Mouse (Mus musculus) midbrain, embryonic 14.5 days (tissue): ENCODE results near the gene Zmym4. TPM values are rescaled to one million over a fixed set of nuclear protein-coding genes. Genes with fewer than 3 reads are reported as not detected.

Source experiments
- ATAC-seq: fragments of 200-750 bp; cut with Nextera tagmentation; 2 replicates; pipeline ENCODE4 v1.8.0; 2017; ENCODE audit warnings: moderate number of reproducible peaks, moderate library complexity; ENCODE audit not compliant: low FRiP score, low TSS enrichment
- DNase-seq: peaks from one replicate; pipeline ENCODE4 v3.0.0-alpha.2; 2015
- H3K27ac ChIP-seq: fragments of 300-500 bp; sonication (generic); replicated peaks from 2 replicates; pipeline ENCODE4 v1.5.1; 2014; ENCODE audit warnings: mild to moderate bottlenecking, low read depth, low read length, moderate library complexity
- H3K27me3 ChIP-seq: fragments of 300-500 bp; sonication (generic); 2 replicates; pipeline ENCODE4 v1.6.1; 2014; ENCODE audit warnings: low read length, control low read depth, mixed read lengths; ENCODE audit not compliant: control insufficient read depth, insufficient read depth
- H3K36me3 ChIP-seq: fragments of 300-500 bp; sonication (generic); 2 replicates; pipeline ENCODE4 v1.6.1; 2014; ENCODE audit warnings: low read length, control low read depth; ENCODE audit not compliant: control insufficient read depth, insufficient read depth
- H3K4me1 ChIP-seq: fragments of 300-500 bp; sonication (generic); 2 replicates; pipeline ENCODE4 v1.6.1; 2014; ENCODE audit warnings: mild to moderate bottlenecking, antibody characterized with exemption, low read length, control low read depth; ENCODE audit not compliant: control insufficient read depth, insufficient read depth
- H3K4me2 ChIP-seq: fragments of 300-500 bp; sonication (generic); 2 replicates; pipeline ENCODE4 v1.6.1; 2014; ENCODE audit warnings: mild to moderate bottlenecking, low read length, moderate library complexity
- H3K4me3 ChIP-seq: fragments of 300-500 bp; sonication (generic); replicated peaks from 2 replicates; pipeline ENCODE4 v1.5.1; 2014; ENCODE audit warnings: low read depth, low read length
- H3K9ac ChIP-seq: fragments of 300-500 bp; sonication (generic); replicated peaks from 2 replicates; pipeline ENCODE4 v1.6.1; 2014; ENCODE audit warnings: mild to moderate bottlenecking, low read length, moderate library complexity
- H3K9me3 ChIP-seq: fragments of 300-500 bp; sonication (generic); 2 replicates; pipeline ENCODE4 v1.6.1; 2016; ENCODE audit warnings: low read length, control low read depth, mixed read lengths; ENCODE audit not compliant: control insufficient read depth
- WGBS: fragments of 180-500 bp; shearing (Covaris S2); extraction: QIAGEN DNeasy Blood & Tissue Kit; methylation state at CpG from one replicate; pipeline ENCODE4 v1.1.7; 2014; 5-methylcytosine and 5-hydroxymethylcytosine counted together
- polyA plus RNA-seq: library from polyadenylated mRNA; unstranded; fragments of >200 nt; fragmentation: Nextera tagmentation; extraction: Ambion mirVana; gene quantifications from 2 replicates; pipeline ENCODE4 v1.2.1, GENCODE M21; 2014

The Zmym4 gene
- polyA plus RNA-seq, 1 experiment from 2014 or later = 37.7 TPM

- Histone ChIP-seq H3K9me3 (no peaks in the 10 kb centered on the region), H3K4me2 (no peak overlapping the region), H3K27me3 (no peaks in the 10 kb centered on the region), H3K27ac (no peak overlapping the region), H3K9ac (no peak overlapping the region), H3K4me1 (no peaks in the 10 kb centered on the region), H3K4me3 (no peak overlapping the region), H3K36me3 (peaks cover 64% of the 10 kb centered on the region)
- ATAC-seq = no peak
- no peak for DNase-seq
- WGBS = 92% methylated on average over 5 of the region's 5 CpGs
Measured at GRCm38 (mm10) chr4:126879560-126880275, 88.2 kb downstream of the Zmym4 start.

GRCm38 (mm10) chr4:126872717-126873116, 95.2 kb downstream of the Zmym4 start:
- Histone ChIP-seq H3K4me2 (no peak overlapping the region), H3K36me3 (peaks cover 78% of the 10 kb centered on the region), H3K4me1 (no peaks in the 10 kb centered on the region), H3K9me3 (no peaks in the 10 kb centered on the region), H3K9ac (no peak overlapping the region), H3K4me3 (no peak overlapping the region), H3K27ac (no peak overlapping the region), H3K27me3 (no peaks in the 10 kb centered on the region)
- DNase-seq = no peak
- 85% methylated on average over 7 of the region's 7 CpGs for WGBS
- ATAC-seq = no peak

- Histone ChIP-seq H3K36me3 (peaks cover 85% of the 10 kb centered on the region), H3K4me2 (no peak overlapping the region), H3K4me3 (no peak overlapping the region), H3K9ac (no peak overlapping the region), H3K27me3 (no peaks in the 10 kb centered on the region), H3K9me3 (no peaks in the 10 kb centered on the region), H3K4me1 (no peaks in the 10 kb centered on the region), H3K27ac (no peak overlapping the region)
- ATAC-seq = no peak
- WGBS = 90% methylated on average over 12 of the region's 12 CpGs
- DNase-seq = no peak
Measured at GRCm38 (mm10) chr4:126868699-126869098, 99.2 kb downstream of the Zmym4 start.

- Histone ChIP-seq H3K36me3 (peaks cover 70% of the 10 kb centered on the region), H3K9ac (no peak overlapping the region), H3K4me3 (no peak overlapping the region), H3K27me3 (no peaks in the 10 kb centered on the region), H3K9me3 (no peaks in the 10 kb centered on the region), H3K4me2 (no peak overlapping the region), H3K4me1 (no peaks in the 10 kb centered on the region), H3K27ac (no peak overlapping the region)
- DNase-seq (peak; percentile 30), ATAC-seq (no peak)
- 88% methylated on average over 11 of the region's 11 CpGs for WGBS
Measured at GRCm38 (mm10) chr4:126861514-126862266, 106.2 kb downstream of the Zmym4 start.

- no peak for ATAC-seq
- WGBS = 90% methylated on average over 9 of the region's 9 CpGs
- Histone ChIP-seq H3K4me3 (no peak overlapping the region), H3K4me1 (no peaks in the 10 kb centered on the region), H3K9me3 (no peaks in the 10 kb centered on the region), H3K36me3 (peaks cover 62% of the 10 kb centered on the region), H3K27ac (no peak overlapping the region), H3K9ac (no peak overlapping the region), H3K4me2 (no peak overlapping the region), H3K27me3 (no peaks in the 10 kb centered on the region)
- no peak for DNase-seq
Measured at GRCm38 (mm10) chr4:126860268-126860986, 107.5 kb downstream of the Zmym4 start.

GRCm38 (mm10) chr4:126852971-126853370, 115.0 kb downstream of the Zmym4 start:
- Histone ChIP-seq H3K4me2 (no peak overlapping the region), H3K4me1 (no peaks in the 10 kb centered on the region), H3K36me3 (peaks cover 50% of the 10 kb centered on the region), H3K27me3 (no peaks in the 10 kb centered on the region), H3K9ac (no peak overlapping the region), H3K9me3 (no peaks in the 10 kb centered on the region), H3K27ac (no peak overlapping the region), H3K4me3 (no peak overlapping the region)
- ATAC-seq (no peak), DNase-seq (no peak)
- WGBS = 71% methylated on average over 11 of the region's 11 CpGs

- no peaks in the 10 kb centered on the region for H3K27me3 ChIP-seq
- ATAC-seq = no peak
- H3K4me1 ChIP-seq = no peaks in the 10 kb centered on the region
- no peak for DNase-seq
- H3K4me3 ChIP-seq = no peak overlapping the region
- H3K9ac ChIP-seq = no peak overlapping the region
- H3K36me3 ChIP-seq = peaks cover 67% of the 10 kb centered on the region
- no peaks in the 10 kb centered on the region for H3K9me3 ChIP-seq
- no peak overlapping the region for H3K4me2 ChIP-seq
- WGBS = 66% methylated on average over 4 of the region's 4 CpGs
- no peak overlapping the region for H3K27ac ChIP-seq
Measured at GRCm38 (mm10) chr4:126850778-126851080, 117.2 kb downstream of the Zmym4 start.

GRCm38 (mm10) chr4:126850019-126850777, 117.7 kb downstream of the Zmym4 start:
- no peaks in the 10 kb centered on the region for H3K27me3 ChIP-seq
- ATAC-seq = no peak
- 88% methylated on average over 7 of the region's 7 CpGs for WGBS

More at GRCm38 (mm10) chr4:126850019-126850777, 117.7 kb downstream of the Zmym4 start:
- no peaks in the 10 kb centered on the region for H3K9me3 ChIP-seq
- peaks cover 67% of the 10 kb centered on the region for H3K36me3 ChIP-seq
- H3K9ac ChIP-seq = no peak overlapping the region
- no peak overlapping the region for H3K27ac ChIP-seq
- no peaks in the 10 kb centered on the region for H3K4me1 ChIP-seq
- no peak overlapping the region for H3K4me2 ChIP-seq
- no peak for DNase-seq
- no peak overlapping the region for H3K4me3 ChIP-seq
